Mouse (Mus musculus): ENCODE results near the gene Lrrc8a.

The Lrrc8a gene

DNA sequence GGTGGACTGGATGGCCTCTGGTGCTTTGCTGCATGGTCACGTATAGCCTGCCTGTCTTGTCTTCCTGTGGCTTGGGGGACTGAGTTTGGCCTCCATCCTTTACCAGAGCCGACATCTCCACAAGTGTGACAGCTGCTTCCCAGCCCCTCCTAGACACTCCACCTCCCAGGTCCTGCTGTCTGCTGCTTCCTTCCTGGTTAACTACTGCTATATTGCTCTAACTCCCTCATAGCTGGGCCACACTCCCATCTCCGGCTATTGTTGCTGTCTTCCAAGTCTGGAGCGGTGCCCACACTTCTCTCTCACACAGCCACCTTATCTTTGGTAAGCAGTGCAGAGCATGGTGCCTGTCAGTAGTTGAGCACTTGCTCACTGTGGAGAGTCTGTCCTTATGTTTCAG lies 2.3 kb downstream of the Lrrc8a start:
- DNase-seq: peak; percentile 80

DNA sequence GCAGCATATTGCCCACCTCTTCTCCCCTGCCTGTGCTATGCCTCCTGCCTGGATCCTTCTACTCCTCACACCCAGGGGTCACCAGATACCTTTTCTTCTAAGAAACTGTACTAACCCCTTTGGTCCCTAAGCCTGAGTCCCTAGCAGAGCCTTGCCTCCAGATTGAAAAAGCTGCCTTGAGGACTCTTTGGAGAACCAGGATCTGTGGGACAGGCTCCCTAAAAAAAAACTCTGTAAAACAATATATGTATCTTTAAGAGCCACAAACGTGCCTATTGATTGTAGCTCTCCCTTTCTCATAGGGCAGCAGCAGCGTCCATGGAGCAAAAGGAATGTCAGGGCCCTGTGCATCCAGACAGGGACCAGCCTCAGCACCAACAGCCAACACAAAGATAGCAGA lies 2.8 kb downstream of the Lrrc8a start, which contains the start of gene Gm28035:
TSS of gene Gm28035 (plus strand) at position 301 of the 400 bp plus-strand sequence.
- DNase-seq: no peak

DNA sequence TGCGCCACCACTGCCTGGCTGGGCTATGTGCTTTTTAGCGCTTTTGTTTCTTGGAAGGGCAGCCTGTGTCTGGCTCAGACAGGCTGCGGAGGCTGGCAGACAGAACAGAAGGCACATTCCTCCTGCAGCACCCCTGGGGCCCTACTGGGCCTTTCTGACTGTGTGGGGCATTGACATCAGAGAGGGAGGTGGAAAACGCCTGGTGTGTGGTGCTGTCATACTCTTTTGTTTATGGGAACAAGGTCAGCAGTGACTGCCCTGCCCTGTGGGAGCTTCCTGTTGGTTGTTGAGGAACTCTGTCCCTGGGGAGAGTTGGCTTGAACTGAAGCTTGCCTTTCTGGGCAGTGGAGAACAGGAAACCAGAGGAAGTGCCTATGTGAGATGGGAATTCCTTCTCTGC lies 5.0 kb downstream of the Lrrc8a start:
- DNase-seq: peak; percentile 85

DNA sequence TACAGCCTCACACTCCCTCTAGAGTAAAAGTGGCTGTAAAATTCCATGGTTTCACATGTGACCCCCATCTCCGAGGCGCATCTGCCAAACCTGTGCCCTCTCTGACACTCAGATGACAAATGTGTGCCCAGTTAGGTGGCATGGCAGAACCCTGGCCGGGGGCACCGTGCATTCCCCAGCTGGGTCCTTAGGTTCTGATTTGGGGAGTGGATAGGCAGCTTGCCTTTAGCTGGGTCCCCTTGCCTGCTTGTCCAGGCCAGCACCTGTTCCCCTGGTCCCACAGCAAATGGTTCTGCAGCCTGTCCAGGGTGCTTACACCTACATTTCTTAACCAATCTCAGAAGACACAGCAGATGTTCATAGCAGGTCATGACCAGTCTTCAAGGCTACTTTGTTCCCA lies 5.9 kb downstream of the Lrrc8a start:
- no peak for DNase-seq

DNA sequence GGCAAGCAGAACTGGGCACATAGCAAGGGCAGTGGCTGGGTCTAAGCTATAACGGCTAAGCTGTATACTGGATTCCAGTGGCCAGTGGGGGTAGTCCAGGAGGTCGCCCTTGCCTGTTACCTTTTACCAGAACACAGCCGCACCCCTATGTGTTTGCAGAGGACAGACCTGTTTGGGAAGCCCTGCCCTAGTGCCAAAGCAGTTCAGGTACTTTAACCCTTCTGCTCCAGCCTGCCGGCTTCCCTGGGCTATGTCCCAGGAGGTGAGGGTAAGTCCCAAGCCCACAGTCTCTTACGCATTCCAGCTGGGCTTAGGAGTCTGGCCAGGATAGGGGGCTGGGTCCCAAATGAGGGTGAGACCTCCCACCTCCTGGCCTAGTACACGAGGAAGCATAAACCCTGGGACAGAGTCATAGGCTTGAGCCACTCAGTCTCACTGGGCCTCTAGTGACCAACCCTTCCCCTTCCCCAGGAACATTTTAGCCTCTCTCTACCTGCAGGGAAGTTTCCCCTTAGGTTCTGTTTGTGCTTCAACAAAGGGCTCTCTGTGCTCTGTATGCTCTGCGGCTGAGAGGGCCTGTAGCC lies 7.2 kb downstream of the Lrrc8a start:
- no peak for DNase-seq

DNA sequence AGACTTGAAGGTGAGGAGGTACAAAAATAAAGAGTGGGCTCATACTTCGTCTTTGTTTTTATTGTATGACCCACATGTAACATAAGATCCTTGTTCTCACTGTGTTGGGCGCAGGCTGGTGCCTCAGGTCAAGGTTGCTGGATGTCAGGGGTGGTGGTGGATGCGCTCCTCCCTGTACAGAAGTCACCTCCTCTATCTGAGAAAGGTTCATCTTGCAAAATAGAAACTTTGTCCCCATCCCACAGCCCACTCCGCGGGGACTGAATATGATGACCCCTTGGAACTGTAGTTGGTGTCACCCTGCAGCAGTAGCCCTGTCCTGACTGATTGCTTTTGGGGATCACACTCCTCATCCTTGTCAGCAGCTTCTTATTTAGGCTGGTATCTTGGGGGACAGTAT lies 9.5 kb downstream of the Lrrc8a start:
- DNase-seq: no peak

DNA sequence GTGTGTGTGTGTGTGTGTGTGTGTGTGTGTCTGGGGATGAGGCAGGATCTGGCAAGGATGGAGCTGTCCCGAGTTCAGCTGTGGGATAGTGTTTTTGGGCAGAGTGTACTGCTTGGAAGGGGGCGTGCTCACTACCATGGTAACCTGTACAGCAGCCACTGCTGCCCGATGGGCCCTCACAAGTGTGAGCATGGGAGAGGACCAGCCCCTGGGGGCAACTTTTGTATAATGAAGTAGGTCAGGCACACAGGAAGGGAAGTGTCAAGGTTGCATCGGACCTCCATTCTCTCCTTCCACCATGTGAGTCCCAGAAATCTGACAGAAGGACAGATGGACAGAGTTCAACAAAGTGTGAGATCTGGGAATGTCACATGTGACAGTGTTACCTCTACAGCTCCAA lies 10.2 kb downstream of the Lrrc8a start:
- no peak for DNase-seq

DNA sequence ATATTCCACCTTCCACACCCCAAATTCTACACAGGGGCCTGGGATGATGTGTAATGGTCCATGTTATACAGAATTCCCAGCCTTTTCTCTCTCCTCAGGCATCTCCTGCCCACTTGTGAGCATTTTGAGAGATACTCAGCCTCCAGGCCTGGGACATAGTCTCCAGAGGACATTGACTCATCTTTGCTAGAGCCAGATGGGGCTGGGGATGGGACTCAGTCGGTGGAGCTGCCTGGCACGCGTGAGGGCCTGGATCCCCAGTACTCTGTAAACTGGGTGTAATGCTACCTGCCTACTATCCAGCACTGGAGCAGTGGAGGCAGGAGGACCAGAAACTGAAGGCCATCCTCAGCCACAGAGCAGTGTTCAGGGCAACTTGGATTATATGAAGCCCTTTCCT lies 11.7 kb downstream of the Lrrc8a start:
- no peak for DNase-seq

DNA sequence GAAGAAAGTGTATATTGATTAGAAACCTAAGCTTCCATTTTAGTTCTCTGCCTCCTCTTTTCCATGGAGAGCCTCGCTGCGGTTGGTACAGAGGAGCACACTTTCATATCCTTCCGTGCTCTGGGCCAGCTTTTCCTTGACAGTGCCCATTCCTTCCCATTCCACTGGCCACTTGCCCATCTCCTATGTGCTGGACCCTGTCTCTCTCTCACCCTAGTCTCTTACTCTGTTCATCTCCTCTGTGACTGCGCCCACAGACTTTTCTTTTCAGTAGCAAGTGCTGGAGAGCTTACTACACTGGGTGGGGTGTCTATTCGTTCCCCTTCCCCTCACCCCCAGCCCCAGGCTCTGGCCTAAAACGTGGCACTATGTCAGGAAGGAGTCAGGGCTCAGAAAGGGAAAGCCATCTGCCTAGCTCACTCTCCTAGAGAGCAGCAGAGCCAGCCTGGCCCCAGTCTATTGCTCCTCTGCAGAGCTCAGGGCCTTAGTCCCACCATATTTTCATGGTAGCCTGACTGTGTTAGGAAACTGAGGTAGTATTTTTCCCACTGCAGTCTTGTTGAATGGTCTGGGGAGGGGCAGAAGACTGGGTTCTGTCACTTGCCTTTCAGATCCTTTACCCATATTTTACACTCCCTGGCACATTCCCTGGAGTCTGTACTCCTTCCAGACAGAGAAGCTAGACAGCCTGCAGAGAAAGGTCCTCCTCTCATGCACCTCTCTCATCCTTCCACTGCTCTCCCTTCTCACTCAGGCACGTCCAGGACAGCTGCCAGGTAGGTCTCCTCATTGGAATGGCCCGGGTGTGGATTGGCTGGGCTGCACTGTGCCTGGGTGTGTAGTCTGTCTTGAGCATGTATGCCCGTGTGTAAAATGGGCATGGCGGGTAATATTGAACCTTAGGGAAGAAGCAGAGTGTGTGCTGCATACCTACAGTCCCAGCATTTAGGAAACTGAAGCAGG lies 12.9 kb downstream of the Lrrc8a start:
- no peak for DNase-seq

DNA sequence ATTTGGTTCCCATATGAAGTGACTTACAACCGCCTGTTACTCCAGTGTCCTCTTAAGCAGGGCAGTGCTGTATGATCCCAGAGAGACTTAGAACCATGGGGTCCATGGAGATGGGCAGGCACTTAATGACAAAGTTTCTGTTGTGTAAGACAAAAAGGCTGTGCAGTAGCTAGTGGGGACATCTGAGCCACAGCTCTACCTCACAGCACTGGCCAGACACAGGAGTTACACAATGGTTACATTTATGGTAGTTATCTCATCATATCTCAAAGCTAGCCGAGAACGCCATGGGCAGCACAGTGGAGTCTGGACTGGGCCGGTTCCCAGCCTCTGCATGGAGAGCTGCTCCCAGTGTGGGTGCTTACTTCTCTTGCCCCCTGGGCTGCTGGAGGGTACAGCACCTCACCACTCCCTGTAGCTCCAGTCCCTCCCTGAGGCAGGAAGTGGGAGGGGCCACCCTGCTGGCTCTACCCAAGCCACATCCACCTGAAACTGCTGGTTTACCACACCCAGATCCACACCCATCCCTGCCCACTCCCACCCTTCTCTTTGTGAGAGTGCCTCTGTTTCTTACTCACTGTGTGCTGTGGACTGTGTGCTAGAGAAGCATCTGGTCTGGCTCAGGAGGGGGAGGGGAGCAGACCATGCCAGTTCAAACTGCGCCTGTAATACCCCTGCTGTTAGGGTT lies 14.0 kb downstream of the Lrrc8a start:
- DNase-seq: peak; percentile 61

DNA sequence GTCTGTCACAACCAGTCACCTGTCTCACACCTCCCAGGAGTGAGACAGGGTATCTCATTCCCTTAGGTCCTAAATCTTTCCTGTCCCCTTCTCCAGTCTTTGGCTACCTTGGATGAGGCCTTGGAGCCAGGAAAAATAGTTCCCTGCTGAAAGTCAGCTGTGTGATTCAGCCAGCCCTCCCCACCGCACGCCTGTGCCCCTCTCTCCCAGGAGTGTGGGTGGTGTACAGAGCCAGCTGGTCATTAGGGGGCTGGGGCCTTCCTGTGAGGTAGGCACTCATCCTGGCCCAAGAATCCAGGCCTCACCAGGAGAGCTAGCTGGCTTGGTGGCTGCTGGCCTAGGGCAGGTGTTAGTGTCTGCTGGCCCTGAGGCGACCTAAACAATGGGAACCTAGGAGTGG lies 15.0 kb downstream of the Lrrc8a start:
- no peak for DNase-seq

DNA sequence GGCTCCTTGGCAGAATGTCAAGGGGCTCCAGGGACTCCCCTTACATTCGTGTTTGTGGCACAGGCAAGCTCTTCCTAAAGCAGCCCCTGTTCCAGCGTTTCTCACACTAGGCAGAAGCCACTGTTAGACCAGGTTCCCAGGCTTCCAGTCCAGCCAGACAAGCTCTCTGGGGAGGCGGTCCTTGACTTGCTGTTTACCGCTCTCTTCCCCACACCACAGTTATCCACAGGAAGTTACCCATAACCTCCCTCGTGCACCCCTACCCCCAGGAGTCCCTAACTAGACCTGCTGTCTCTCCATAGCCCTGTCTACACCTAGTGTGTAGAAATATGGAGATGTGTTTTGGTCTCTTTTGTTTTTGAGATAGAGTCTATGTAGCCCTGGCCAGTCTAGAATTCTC lies 16.3 kb downstream of the Lrrc8a start:
- no peak for DNase-seq

DNA sequence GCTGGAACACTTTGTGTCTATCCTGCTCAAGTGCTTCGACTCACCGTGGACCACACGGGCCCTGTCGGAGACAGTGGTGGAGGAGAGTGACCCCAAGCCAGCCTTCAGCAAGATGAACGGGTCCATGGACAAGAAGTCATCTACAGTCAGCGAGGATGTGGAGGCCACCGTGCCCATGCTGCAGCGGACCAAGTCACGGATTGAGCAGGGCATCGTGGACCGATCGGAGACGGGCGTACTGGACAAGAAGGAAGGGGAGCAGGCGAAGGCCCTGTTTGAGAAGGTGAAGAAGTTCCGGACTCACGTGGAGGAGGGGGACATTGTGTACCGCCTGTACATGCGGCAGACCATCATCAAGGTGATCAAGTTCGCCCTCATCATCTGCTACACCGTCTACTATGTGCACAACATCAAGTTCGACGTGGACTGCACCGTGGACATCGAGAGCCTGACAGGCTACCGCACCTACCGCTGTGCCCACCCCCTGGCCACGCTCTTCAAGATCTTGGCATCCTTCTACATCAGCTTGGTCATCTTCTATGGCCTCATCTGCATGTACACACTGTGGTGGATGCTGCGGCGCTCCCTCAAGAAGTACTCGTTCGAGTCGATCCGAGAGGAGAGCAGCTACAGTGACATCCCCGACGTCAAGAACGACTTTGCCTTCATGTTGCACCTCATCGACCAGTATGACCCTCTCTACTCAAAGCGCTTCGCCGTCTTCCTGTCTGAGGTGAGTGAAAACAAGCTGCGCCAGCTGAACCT lies 18.3 kb downstream of the Lrrc8a start:
- DNase-seq: no peak

DNA sequence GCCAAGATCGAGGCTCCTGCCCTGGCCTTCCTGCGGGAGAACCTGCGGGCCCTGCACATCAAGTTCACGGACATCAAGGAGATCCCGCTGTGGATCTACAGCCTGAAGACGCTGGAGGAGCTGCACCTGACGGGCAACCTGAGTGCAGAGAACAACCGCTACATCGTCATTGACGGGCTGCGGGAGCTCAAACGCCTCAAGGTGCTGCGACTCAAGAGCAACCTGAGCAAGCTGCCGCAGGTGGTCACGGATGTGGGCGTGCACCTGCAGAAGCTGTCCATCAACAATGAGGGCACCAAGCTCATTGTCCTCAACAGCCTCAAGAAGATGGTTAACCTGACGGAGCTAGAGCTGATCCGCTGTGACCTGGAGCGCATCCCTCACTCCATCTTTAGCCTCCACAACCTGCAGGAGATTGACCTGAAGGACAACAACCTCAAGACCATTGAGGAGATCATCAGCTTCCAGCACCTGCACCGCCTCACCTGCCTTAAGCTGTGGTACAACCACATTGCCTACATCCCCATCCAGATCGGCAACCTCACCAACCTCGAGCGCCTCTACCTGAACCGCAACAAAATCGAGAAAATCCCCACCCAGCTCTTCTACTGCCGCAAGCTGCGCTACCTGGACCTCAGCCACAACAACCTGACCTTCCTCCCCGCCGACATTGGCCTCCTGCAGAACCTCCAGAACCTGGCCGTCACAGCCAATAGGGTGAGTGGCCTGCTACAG lies 19.3 kb downstream of the Lrrc8a start:
- no peak for DNase-seq

DNA sequence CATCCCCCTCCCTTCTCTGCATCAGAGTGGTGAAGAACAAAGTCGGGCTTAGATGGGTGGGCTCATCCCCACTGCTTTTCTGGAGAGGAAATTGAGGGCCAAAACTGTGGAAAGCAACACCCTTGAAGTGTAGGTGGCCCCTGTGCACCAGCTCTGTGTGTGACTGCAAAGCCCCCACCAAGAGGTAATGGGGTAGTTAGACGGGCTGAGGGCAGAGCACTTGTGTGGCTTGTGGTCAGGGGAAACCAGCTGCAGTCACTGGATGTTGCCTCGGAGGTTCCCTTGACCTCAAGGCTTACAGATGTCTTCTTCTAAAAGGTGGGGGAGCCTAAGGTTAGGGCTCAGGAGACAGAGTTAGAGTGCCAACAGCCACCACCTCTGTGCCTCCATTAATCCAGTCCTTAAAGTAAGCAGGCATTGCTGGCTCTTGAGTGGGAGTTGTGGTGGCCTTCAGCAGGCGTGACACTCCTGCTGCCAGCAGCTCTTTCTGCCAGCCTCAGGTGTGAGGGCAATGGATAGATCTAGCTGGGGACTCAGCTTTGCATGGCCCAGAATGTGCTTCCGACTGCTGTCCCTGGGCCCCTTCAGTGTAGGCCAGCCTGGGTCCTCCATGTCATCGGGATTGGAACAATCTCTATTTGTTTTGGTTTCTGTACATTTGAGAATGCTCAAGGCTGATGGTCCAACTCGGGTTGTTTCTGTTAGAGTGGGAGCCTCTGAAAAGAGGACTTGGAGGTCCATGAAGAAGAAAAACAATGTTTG lies 20.4 kb downstream of the Lrrc8a start:
- DNase-seq: no peak

DNA sequence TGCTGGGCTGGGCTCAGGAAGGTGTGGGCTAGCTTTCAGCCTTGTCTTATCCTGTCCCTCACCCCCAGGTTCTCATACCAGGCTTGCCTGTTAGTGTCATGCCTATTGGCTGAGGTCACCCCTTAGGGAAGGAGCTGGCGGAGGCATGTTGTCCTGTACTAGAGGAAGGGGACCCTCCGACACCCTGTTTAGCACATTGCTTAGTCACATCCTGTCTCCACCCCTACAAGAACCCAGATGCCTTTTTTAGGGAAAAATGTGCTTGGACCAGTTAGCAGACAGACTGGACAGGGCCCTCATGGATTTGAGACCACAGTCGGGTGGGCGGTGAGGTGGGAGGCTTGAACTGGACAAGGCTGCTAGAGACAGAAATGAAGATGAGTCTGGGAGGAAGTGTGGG lies 21.1 kb downstream of the Lrrc8a start:
- DNase-seq: peak; percentile 64

DNA sequence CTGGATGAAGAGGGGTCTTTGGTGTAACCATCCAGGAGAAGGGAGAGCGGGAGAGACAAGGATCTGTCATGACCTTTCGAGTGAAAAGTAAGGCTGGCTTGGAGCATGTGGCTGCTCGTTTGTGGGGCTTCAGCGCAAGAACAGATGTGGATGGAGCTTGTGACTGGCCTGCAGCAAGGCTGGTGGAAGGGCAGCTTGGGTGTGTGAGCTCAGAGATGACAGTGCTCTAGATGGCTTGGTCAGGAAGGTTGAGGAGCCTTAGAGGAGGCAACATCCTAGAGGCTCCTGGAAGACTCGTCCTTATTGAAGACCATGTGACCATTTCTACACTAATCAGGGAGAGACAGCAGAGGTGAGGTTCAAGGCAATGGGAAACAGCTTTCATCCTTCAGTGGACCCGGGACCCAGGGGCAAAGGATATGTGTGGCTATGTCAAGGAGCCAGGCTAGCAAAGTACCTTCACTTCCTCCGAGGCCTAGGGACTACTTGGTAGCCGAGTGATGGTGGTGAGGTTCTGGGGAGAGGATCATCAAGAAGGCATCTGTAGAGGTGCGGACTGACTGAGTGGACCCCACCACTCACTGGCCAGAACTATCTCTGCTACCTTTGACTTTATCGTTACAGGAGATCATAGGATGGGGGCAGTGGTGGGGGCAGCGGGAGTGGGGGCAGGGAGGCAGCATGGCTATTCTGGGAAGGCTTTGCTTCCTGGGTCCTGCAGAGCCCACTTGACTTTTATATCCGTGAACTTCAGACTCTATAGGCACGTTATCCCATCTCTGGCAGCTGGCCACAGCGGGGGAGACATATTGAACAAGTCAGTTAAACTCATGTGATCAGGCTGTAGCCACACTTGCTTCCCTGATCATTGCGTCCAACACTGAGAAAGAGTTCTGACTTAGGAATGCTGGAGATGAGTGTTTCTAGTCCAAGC lies 21.9 kb downstream of the Lrrc8a start:
- DNase-seq: no peak

DNA sequence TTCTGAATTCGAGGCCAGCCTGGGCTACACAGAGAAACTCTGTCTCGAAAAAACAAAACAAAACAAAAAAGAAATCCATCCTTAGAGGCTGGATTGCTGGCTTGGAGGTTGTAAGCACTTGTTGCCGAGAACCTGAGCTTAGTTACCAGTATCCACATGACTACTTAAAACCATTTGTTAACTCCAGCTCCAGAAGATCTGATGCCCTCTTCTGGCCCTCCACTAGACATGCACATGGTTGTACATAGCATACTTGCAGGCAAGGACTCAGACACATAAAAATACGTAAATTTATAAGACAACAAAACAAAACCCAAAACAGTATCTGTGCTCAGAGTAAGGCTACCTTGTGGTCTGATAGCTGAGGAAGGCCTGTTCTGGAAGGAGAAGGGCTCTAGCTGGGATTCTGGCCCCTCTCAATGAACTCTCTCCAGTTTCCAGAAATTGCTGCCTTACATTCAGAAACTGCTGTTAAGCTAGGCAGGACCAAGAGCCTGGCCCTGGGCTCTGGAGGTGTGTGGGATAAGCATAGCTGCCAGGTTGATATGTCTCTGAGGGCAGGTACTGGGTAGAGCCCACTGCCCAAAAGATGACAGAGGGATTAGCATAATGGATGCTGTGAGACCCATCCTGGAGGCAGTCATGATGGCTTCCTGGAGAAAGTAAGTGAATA lies 23.7 kb downstream of the Lrrc8a start:
- DNase-seq: no peak

DNA sequence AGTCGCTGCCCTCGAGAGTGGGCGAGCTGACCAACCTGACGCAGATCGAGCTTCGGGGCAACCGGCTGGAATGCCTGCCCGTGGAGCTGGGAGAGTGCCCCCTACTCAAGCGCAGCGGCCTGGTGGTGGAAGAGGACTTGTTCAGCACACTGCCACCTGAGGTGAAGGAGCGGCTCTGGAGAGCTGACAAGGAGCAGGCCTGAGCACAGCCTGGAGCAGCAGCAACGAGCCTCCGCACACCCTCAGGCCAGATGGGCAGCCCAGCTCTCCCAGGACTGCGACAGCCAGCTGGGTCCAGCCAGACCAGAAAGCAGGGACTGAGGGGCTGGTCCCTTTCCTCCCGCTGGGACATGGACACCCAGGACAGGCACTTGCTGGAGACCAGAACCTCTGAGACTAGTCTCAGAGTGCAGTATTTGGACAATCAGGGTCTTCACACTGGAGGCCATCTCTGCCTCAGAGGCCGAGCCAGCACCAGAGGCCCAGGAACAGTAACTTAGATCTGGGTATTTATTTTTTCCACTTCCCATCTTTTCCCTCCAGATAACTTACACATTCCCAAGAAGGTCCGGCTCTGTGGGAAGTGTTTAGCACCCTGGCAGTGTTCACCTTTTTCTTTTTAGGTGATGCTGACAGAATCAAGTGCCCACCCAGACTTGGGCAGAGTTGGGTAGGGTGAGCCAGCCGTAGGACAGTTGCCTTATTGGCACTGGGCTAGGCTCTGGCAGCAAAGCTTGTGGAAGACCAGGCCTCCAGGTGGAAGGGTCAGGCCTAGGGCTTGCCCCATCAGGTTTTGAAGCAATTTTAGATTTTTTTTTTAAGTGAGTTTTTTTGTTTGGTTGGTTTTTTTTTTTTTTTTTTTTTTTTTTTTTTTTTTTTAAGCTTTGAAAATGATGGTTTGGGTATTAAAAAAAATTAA lies 24.7 kb downstream of the Lrrc8a start:
- no peak for DNase-seq

Data from lung, postnatal 10 days (tissue).